Mouse (Mus musculus) lung, postnatal 0 days (tissue): Measurements from ENCODE around the gene Nhlrc2.

Experiments
- CTCF ChIP-seq: IDR thresholded peaks from 2 replicates; pipeline ENCODE4 v1.5.1; 2016; ENCODE audit warnings: antibody characterized with exemption, mild to moderate bottlenecking
- EP300 ChIP-seq: IDR thresholded peaks from 2 replicates; pipeline ENCODE4 v1.6.1; 2016; ENCODE audit warnings: antibody characterized with exemption, mild to moderate bottlenecking, control low read depth

DNA sequence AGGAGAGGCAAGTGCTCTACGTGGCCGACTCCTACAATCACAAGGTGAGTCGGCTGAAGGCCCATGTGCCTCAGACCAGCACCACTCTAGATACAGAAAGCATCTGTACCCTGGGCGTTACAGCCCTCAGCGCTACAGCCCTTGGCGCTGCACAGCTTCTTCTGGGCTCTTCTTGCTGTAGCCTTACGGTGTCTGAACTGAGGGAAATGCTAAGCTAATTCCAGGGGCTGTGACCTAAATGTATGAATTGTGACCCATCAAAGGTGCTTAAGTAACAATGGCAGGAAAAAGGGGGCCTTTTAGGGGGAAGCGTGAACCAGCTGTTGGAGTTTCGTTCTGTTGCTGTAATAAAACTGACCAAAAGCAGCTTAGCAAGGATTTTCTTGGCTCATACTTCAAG is 44.4 kb downstream of the Nhlrc2 start:
- TF ChIP-seq CTCF (no peak), EP300 (no peak)
